Mouse (Mus musculus): ENCODE measurements around the gene Reln. TPM values are rescaled to one million over a fixed set of nuclear protein-coding genes. Genes with fewer than 3 reads are reported as not detected.

Reln gene
- total RNA-seq, 4 experiments from 2014 or later, result 35.3 to 49.0 (median 41.5) TPM

GRCm38 (mm10) chr5:22009142-22009541 lies 335.4 kb downstream of the Reln start:
- DNase-seq (ENCODE audit: low spot score in 2 of 2), result no peak

- DNase-seq (ENCODE audit: low spot score in 2 of 2), result no peak
Measured at GRCm38 (mm10) chr5:22007304-22008059, 337.0 kb downstream of the Reln start.

- DNase-seq (ENCODE audit: low spot score in 2 of 2), result no peak
Measured at GRCm38 (mm10) chr5:22003858-22004257, 340.6 kb downstream of the Reln start.

GRCm38 (mm10) chr5:21987711-21988110 lies 356.8 kb downstream of the Reln start:
- DNase-seq (ENCODE audit: low spot score in 2 of 2), result no peak

- DNase-seq (ENCODE audit: low spot score in 2 of 2), result peak in 1 of 2 experiments; percentile 25
Measured at GRCm38 (mm10) chr5:21986311-21986710, 358.2 kb downstream of the Reln start.

- no peak for DNase-seq (ENCODE audit: low spot score in 2 of 2)
Measured at GRCm38 (mm10) chr5:21983021-21983667, 361.4 kb downstream of the Reln start.

- no peak for DNase-seq (ENCODE audit: low spot score in 2 of 2)
Measured at GRCm38 (mm10) chr5:21981216-21981615, 363.3 kb downstream of the Reln start.

GRCm38 (mm10) chr5:21980544-21980943 lies 364.0 kb downstream of the Reln start:
- DNase-seq (ENCODE audit: low spot score in 2 of 2), result no peak

GRCm38 (mm10) chr5:21973266-21974010 lies 371.1 kb downstream of the Reln start:
- no peak for DNase-seq (ENCODE audit: low spot score in 2 of 2)

GRCm38 (mm10) chr5:21961796-21962195 lies 382.7 kb downstream of the Reln start:
- DNase-seq (ENCODE audit: low spot score in 2 of 2), result no peak

GRCm38 (mm10) chr5:21960151-21960550 lies 384.4 kb downstream of the Reln start:
- no peak for DNase-seq (ENCODE audit: low spot score in 2 of 2)

GRCm38 (mm10) chr5:21957586-21957985 lies 386.9 kb downstream of the Reln start:
- no peak for DNase-seq (ENCODE audit: low spot score in 2 of 2)

GRCm38 (mm10) chr5:21957061-21957460 lies 387.4 kb downstream of the Reln start:
- no peak for DNase-seq (ENCODE audit: low spot score in 2 of 2)

GRCm38 (mm10) chr5:21949507-21949897 lies 395.0 kb downstream of the Reln start:
- DNase-seq (ENCODE audit: low spot score in 2 of 2), result no peak

GRCm38 (mm10) chr5:21948736-21949506 lies 395.6 kb downstream of the Reln start:
- no peak for DNase-seq (ENCODE audit: low spot score in 2 of 2)

- DNase-seq (ENCODE audit: low spot score in 2 of 2), result no peak
Measured at GRCm38 (mm10) chr5:21947610-21948381, 396.7 kb downstream of the Reln start.

- DNase-seq (ENCODE audit: low spot score in 2 of 2), result no peak
Measured at GRCm38 (mm10) chr5:21944579-21944978, 399.9 kb downstream of the Reln start.

GRCm38 (mm10) chr5:21939405-21939804 lies 405.1 kb downstream of the Reln start:
- no peak for DNase-seq (ENCODE audit: low spot score in 2 of 2)

GRCm38 (mm10) chr5:21938138-21938537 lies 406.4 kb downstream of the Reln start:
- no peak for DNase-seq (ENCODE audit: low spot score in 2 of 2)

GRCm38 (mm10) chr5:21936627-21937026 lies 407.9 kb downstream of the Reln start:
- no peak for DNase-seq (ENCODE audit: low spot score in 2 of 2)

GRCm38 (mm10) chr5:21936096-21936495 lies 408.4 kb downstream of the Reln start:
- no peak for DNase-seq (ENCODE audit: low spot score in 2 of 2)

Data from layer of hippocampus, adult 8-10 months (tissue).